Mouse (Mus musculus) CH12.LX (cell line): ENCODE measurements around the gene Apol7e. TPM values are rescaled to one million over a fixed set of nuclear protein-coding genes. Genes with fewer than 3 reads are reported as not detected.

Experiments
- DNase-seq: peaks from one replicate; pipeline ENCODE4 v3.0.0-alpha.2; 2013; ENCODE audit errors: extremely low read depth
- H3K27ac ChIP-seq: 2 replicates; pipeline ENCODE4 v1.5.1; 2012; ENCODE audit warnings: low read depth, mild to moderate bottlenecking, control low read depth, moderate library complexity; ENCODE audit not compliant: insufficient read depth
- H3K27me3 ChIP-seq: replicated peaks from 2 replicates; pipeline ENCODE3; 2012; ENCODE audit warnings: inconsistent platforms
- H3K36me3 ChIP-seq, 2 experiments: replicated peaks in 1 of 2; 2 replicates each; pipeline versions ENCODE3 to v1.6.1; 2012; ENCODE audit warnings: inconsistent platforms in 1 of 2, low read length in 1 of 2, mild to moderate bottlenecking in 1 of 2, mixed read lengths in 1 of 2, moderate library complexity in 1 of 2; ENCODE audit not compliant: control insufficient read depth in 1 of 2, insufficient read depth in 1 of 2
- H3K4me1 ChIP-seq, 2 experiments: 2 replicates each; pipeline ENCODE4 v1.6.1; 2012; ENCODE audit warnings: inconsistent platforms in 1 of 2, moderate library complexity in 1 of 2; ENCODE audit not compliant: insufficient read depth in 2 of 2, control insufficient read depth in 1 of 2
- H3K4me2 ChIP-seq: 2 replicates; pipeline ENCODE4 v1.6.1; 2012; ENCODE audit warnings: low read depth, mild to moderate bottlenecking, control low read depth; ENCODE audit not compliant: poor library complexity, insufficient read depth, severe bottlenecking
- H3K4me3 ChIP-seq, 3 experiments: fragments of 150-350 bp in 1 of 3; sonication (generic) in 1 of 3; replicated peaks in 1 of 3; 2 replicates each; pipeline versions ENCODE3 to v1.5.1; 2011 to 2012; ENCODE audit warnings: low read depth in 2 of 3, low read length in 2 of 3, mild to moderate bottlenecking in 2 of 3, moderate library complexity in 2 of 3, control low read depth in 1 of 3, improper control_type of control experiment in 1 of 3, inconsistent platforms in 1 of 3, mixed read lengths in 1 of 3; ENCODE audit not compliant: poor library complexity in 1 of 3
- H3K79me2 ChIP-seq: replicated peaks from 2 replicates; pipeline ENCODE4 v1.6.1; 2012; ENCODE audit warnings: mild to moderate bottlenecking, moderate library complexity; ENCODE audit not compliant: control insufficient read depth, poor library complexity, insufficient read depth, severe bottlenecking; ENCODE audit errors: extremely low read depth
- H3K9ac ChIP-seq: 2 replicates; pipeline ENCODE4 v1.6.1; 2012; ENCODE audit warnings: low read depth, mild to moderate bottlenecking, control low read depth, moderate library complexity; ENCODE audit not compliant: insufficient read depth
- H3K9me3 ChIP-seq: replicated peaks from 2 replicates; pipeline ENCODE3; 2012; ENCODE audit warnings: low read length, inconsistent platforms, mixed read lengths
- BHLHE40 ChIP-seq: IDR thresholded peaks from 2 replicates; pipeline ENCODE4 v1.6.1; 2011; ENCODE audit warnings: mild to moderate bottlenecking, low read depth, low read length, improper control_type of control experiment
- E2F4 ChIP-seq: IDR thresholded peaks from 2 replicates; pipeline ENCODE4 v1.6.1; 2011; ENCODE audit warnings: low read depth, low read length, improper control_type of control experiment; ENCODE audit not compliant: insufficient replicate concordance
- EP300 ChIP-seq: IDR thresholded peaks from 2 replicates; pipeline ENCODE4 v1.6.1; 2011; ENCODE audit warnings: low read length, improper control_type of control experiment
- GABPA ChIP-seq: IDR thresholded peaks from 2 replicates; pipeline ENCODE4 v1.6.1; 2012; ENCODE audit warnings: low read depth, low read length, improper control_type of control experiment, inconsistent platforms; ENCODE audit not compliant: insufficient replicate concordance
- HCFC1 ChIP-seq: IDR thresholded peaks from 2 replicates; pipeline ENCODE4 v1.6.1; 2012; ENCODE audit warnings: low read depth, mild to moderate bottlenecking, inconsistent platforms, low read length, improper control_type of control experiment
- JUN ChIP-seq: IDR thresholded peaks from 2 replicates; pipeline ENCODE4 v1.6.1; 2011; ENCODE audit warnings: low read depth, mild to moderate bottlenecking, low read length, improper control_type of control experiment, moderate library complexity; ENCODE audit not compliant: insufficient read depth
- JUND ChIP-seq: conservative IDR thresholded peaks from 2 replicates; pipeline ENCODE4 v1.6.1; 2011; ENCODE audit warnings: low read depth, low read length, improper control_type of control experiment
- MEF2A ChIP-seq: IDR thresholded peaks from 2 replicates; pipeline ENCODE4 v1.6.1; 2014; ENCODE audit warnings: low read depth, mild to moderate bottlenecking, inconsistent platforms, low read length, improper control_type of control experiment, borderline replicate concordance
- NRF1 ChIP-seq: IDR thresholded peaks from 2 replicates; pipeline ENCODE4 v1.6.1; 2014; ENCODE audit warnings: low read depth, mild to moderate bottlenecking, inconsistent platforms, low read length, improper control_type of control experiment, moderate library complexity
- PAX5 ChIP-seq: IDR thresholded peaks from 2 replicates; pipeline ENCODE4 v1.6.1; 2012; ENCODE audit warnings: low read length, inconsistent platforms, mixed read lengths
- POLR2A ChIP-seq: IDR thresholded peaks from 2 replicates; pipeline ENCODE4 v1.6.1; 2011; ENCODE audit warnings: low read depth, mild to moderate bottlenecking, improper control_type of control experiment, low read length
- POLR2AphosphoS2 ChIP-seq: IDR thresholded peaks from 2 replicates; pipeline ENCODE4 v1.6.1; 2011; ENCODE audit warnings: low read depth, low read length, improper control_type of control experiment
- RAD21 ChIP-seq: IDR thresholded peaks from 2 replicates; pipeline ENCODE4 v1.6.1; 2011; ENCODE audit warnings: low read depth, mild to moderate bottlenecking, low read length, improper control_type of control experiment, moderate library complexity
- SMC3 ChIP-seq: IDR thresholded peaks from 2 replicates; pipeline ENCODE4 v1.6.1; 2011; ENCODE audit warnings: low read depth, low read length, improper control_type of control experiment
- TBP ChIP-seq: conservative IDR thresholded peaks from 2 replicates; pipeline ENCODE4 v1.6.1; 2011; ENCODE audit warnings: low read depth, low read length, improper control_type of control experiment
- ZKSCAN1 ChIP-seq: IDR thresholded peaks from 2 replicates; pipeline ENCODE4 v1.6.1; 2012; ENCODE audit warnings: low read depth, inconsistent platforms, low read length, improper control_type of control experiment, borderline replicate concordance
- ZMIZ1 ChIP-seq: IDR thresholded peaks from 2 replicates; pipeline ENCODE4 v1.6.1; 2012; ENCODE audit warnings: low read depth, mild to moderate bottlenecking, inconsistent platforms, low read length, improper control_type of control experiment
- ZNF384 ChIP-seq: IDR thresholded peaks from 2 replicates; pipeline ENCODE4 v1.6.1; 2012; ENCODE audit warnings: low read depth, low read length, improper control_type of control experiment, inconsistent platforms
- dilution Hi-C: fragments of 300-500 bp; cut with MboI; formaldehyde crosslinking; loops from 2 replicates; pipeline ENCODE4 v1.14.3; 2020; ENCODE audit warnings: low sequenced_read_pairs; ENCODE audit not compliant: extremely low pct_unique_long_range_greater_than_20kb, extremely low pct_ligation_motif_present
- in situ Hi-C: fragments of 300-500 bp; cut with MboI; formaldehyde crosslinking; loops from 3 replicates; pipeline ENCODE4 v1.14.3; 2019; ENCODE audit warnings: low sequenced_read_pairs, low pct_ligation_motif_present, low pct_unique_long_range_greater_than_20kb, mixed read lengths
- polyA plus RNA-seq: library from polyadenylated mRNA; unstranded; fragments of >175 nt; gene quantifications from 2 replicates; pipeline ENCODE4 v1.2.1, GENCODE M21; 2012; ENCODE audit warnings: low read depth; ENCODE audit not compliant: insufficient read length
- total RNA-seq, 2 experiments: library from RNA; depleted of rRNA; stranded (reverse); fragments of 300-350 nt in 1 of 2; fragments of >200 nt in 1 of 2; gene quantifications; 2 replicates each; pipeline ENCODE4 v1.2.3; 2012 to 2014

Apol7e gene
- total and polyA plus RNA-seq, 3 experiments: not detected

DNA sequence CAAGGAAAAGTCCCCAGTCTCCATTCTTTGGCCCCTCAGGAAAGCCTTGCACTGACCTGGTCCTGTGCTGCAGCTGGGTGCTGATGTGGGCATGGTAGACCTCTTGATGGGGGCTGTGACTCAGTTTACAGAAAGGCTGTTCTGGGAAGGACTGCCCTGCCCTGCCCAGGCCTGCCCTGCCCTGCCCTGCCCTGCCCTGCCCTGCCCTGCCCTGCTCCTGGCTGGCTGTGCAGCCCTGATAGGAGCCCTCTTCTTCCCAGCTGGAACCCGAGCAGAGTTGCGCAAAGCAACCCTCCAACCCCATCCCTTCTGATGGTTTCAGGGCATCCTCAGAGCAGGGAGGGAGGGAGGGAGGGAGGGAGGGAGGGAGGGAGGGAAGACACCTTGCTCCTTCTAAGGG lies 56.5 kb downstream of the Apol7e start:
- Histone ChIP-seq H3K27me3 (peaks cover 16% of the 10 kb centered on the region), H3K79me2 (no peaks in the 10 kb centered on the region), H3K36me3 (peaks cover 3 to 12% of the 10 kb centered on the region in 2 experiments), H3K4me3 (no peak overlapping the region), H3K4me2 (no peak overlapping the region), H3K9me3 (no peaks in the 10 kb centered on the region), H3K4me1 (peaks cover 0 to 4% of the 10 kb centered on the region in 2 experiments; a peak in 1 of 4 replicates), H3K9ac (no peak overlapping the region), H3K27ac (no peak overlapping the region)
- no peak for TF ChIP-seq ZKSCAN1
- TF ChIP-seq JUND: no peak
- TF ChIP-seq NRF1: no peak
- no peak for TF ChIP-seq EP300
- no peak for TF ChIP-seq JUN
- TF ChIP-seq ZMIZ1: no peak
- no peak for TF ChIP-seq ZNF384
- no peak for TF ChIP-seq HCFC1
- TF ChIP-seq RAD21: no peak
- no peak for TF ChIP-seq GABPA
- in situ Hi-C loops (no loop called here), dilution Hi-C loops (no loop called here)
- DNase-seq: no peak

DNA sequence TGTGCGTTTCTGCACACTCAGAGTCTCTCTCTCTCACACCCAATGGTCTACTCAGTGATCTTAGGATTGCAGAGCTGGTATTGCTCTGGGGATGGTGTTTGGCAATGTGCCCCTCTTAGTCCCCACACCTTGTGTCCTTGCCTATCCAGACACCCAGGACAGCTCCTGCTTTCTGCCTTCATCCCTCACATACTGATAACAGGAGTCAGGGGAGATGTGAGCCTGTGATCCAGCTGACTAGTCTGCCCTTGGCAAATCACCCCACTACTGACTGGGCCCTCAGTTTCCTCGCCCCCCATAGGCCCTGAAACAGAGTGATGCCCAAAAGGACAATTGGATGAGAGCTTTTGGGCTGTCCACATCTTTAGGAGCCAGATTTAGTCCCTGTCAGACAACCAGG lies 57.4 kb downstream of the Apol7e start:
- Histone ChIP-seq H3K27me3 (peaks cover 16% of the 10 kb centered on the region), H3K9me3 (no peaks in the 10 kb centered on the region), H3K36me3 (peaks cover 11 to 21% of the 10 kb centered on the region in 2 experiments), H3K27ac (no peak overlapping the region), H3K4me2 (no peak overlapping the region), H3K4me1 (peaks cover 0 to 4% of the 10 kb centered on the region in 2 experiments; a peak in 1 of 4 replicates), H3K9ac (no peak overlapping the region), H3K4me3 (no peak overlapping the region), H3K79me2 (no peaks in the 10 kb centered on the region)
- DNase-seq: no peak
- dilution Hi-C loops: no loop called here
- TF ChIP-seq POLR2A: no peak
- TF ChIP-seq TBP: no peak
- no peak for TF ChIP-seq JUND
- no peak for TF ChIP-seq SMC3
- no peak for TF ChIP-seq E2F4
- TF ChIP-seq JUN: no peak
- TF ChIP-seq BHLHE40: no peak
- no peak for TF ChIP-seq EP300
- no peak for TF ChIP-seq POLR2AphosphoS2
- no peak for TF ChIP-seq PAX5
- TF ChIP-seq RAD21: no peak
- no peak for TF ChIP-seq MEF2A
- in situ Hi-C loops: no loop called here
